Mouse (Mus musculus) hindbrain, postnatal 0 days (tissue): ENCODE measurements around the gene Adam12. TPM values are rescaled to one million over a fixed set of nuclear protein-coding genes. Genes with fewer than 3 reads are reported as not detected.
"Not testable (repeated sequence)": the region's sequence is repeated elsewhere in the genome, so short reads cannot be mapped to it uniquely, and the experiment has no call there.

Experiments used
- ATAC-seq: fragments of 200-750 bp; cut with Nextera tagmentation; 2 replicates; pipeline ENCODE4 v1.8.0; 2017; ENCODE audit warnings: mild to moderate bottlenecking, moderate TSS enrichment, moderate library complexity
- DNase-seq: peaks from one replicate; pipeline ENCODE4 v3.0.0-alpha.2; 2015; ENCODE audit warnings: low spot score
- H3K27ac ChIP-seq: fragments of 300-500 bp; sonication (generic); 2 replicates; pipeline ENCODE4 v1.5.1; 2014; ENCODE audit warnings: mild to moderate bottlenecking
- H3K27me3 ChIP-seq: fragments of 300-500 bp; sonication (generic); 2 replicates; pipeline ENCODE4 v1.6.1; 2014; ENCODE audit warnings: low read length, mixed read lengths; ENCODE audit not compliant: insufficient read depth
- H3K36me3 ChIP-seq: fragments of 300-500 bp; sonication (generic); 2 replicates; pipeline ENCODE4 v1.6.1; 2014; ENCODE audit warnings: low read length, mixed read lengths; ENCODE audit not compliant: insufficient read depth
- H3K4me1 ChIP-seq: fragments of 300-500 bp; sonication (generic); 2 replicates; pipeline ENCODE4 v1.6.1; 2014; ENCODE audit warnings: antibody characterized with exemption, low read length, mixed read lengths; ENCODE audit not compliant: insufficient read depth
- H3K4me2 ChIP-seq: fragments of 300-500 bp; sonication (generic); 2 replicates; pipeline ENCODE4 v1.6.1; 2014; ENCODE audit warnings: low read depth, mild to moderate bottlenecking, low read length, moderate library complexity, mixed read lengths
- H3K4me3 ChIP-seq: fragments of 300-500 bp; sonication (generic); 2 replicates; pipeline ENCODE4 v1.5.1; 2014; ENCODE audit warnings: low read length
- H3K9ac ChIP-seq: fragments of 300-500 bp; sonication (generic); replicated peaks from 2 replicates; pipeline ENCODE4 v1.6.1; 2014; ENCODE audit warnings: mild to moderate bottlenecking, low read length, moderate library complexity, mixed read lengths
- H3K9me3 ChIP-seq: fragments of 300-500 bp; sonication (generic); 2 replicates; pipeline ENCODE4 v1.6.1; 2016; ENCODE audit warnings: low read length, mixed read lengths
- CTCF ChIP-seq: IDR thresholded peaks from 2 replicates; pipeline ENCODE4 v1.5.1; 2016; ENCODE audit warnings: antibody characterized with exemption, control low read depth, low read depth
- WGBS: fragments of 180-500 bp; shearing (Covaris S2); extraction: QIAGEN DNeasy Blood & Tissue Kit; methylation state at CpG from one replicate; pipeline ENCODE4 v1.1.7; 2014; 5-methylcytosine and 5-hydroxymethylcytosine counted together
- polyA plus RNA-seq: library from polyadenylated mRNA; unstranded; fragments of >200 nt; fragmentation: Nextera tagmentation; extraction: Ambion mirVana; gene quantifications from 2 replicates; pipeline ENCODE4 v1.2.1, GENCODE M21; 2015
- total RNA-seq: library from RNA; depleted of rRNA; stranded (reverse); fragments of >200 nt; gene quantifications from 2 replicates; pipeline ENCODE4 v1.2.3, GENCODE M21; 2014

Gene Adam12
- total and polyA plus RNA-seq, 2 experiments from 2014 or later: 4.0 to 12.3 TPM

GRCm38 (mm10) chr7:133908966-133909365 lies 323.0 kb downstream of the Adam12 start:
- no peaks in the 10 kb centered on the region for H3K27me3 ChIP-seq
- no peaks in the 10 kb centered on the region for H3K4me1 ChIP-seq
- no peaks in the 10 kb centered on the region for H3K36me3 ChIP-seq
- no peaks in the 10 kb centered on the region for H3K9me3 ChIP-seq
- TF ChIP-seq CTCF: no peak
- no peak overlapping the region for H3K4me3 ChIP-seq
- ATAC-seq: no peak
- H3K4me2 ChIP-seq: no peak overlapping the region
- no peak overlapping the region for H3K27ac ChIP-seq
- no peak for DNase-seq
- no peak overlapping the region for H3K9ac ChIP-seq
- 91% methylated on average over 4 of the region's 4 CpGs for WGBS

- 90% methylated on average over 4 of the region's 4 CpGs for WGBS
- no peak for TF ChIP-seq CTCF
- DNase-seq (no peak), ATAC-seq (no peak)
- H3K27ac ChIP-seq: no peak overlapping the region
- H3K4me3 ChIP-seq: no peak overlapping the region
- H3K36me3 ChIP-seq: no peaks in the 10 kb centered on the region
- no peaks in the 10 kb centered on the region for H3K27me3 ChIP-seq
- H3K4me1 ChIP-seq: no peaks in the 10 kb centered on the region
- no peak overlapping the region for H3K4me2 ChIP-seq
- H3K9ac ChIP-seq: no peak overlapping the region
- H3K9me3 ChIP-seq: no peaks in the 10 kb centered on the region
Measured at GRCm38 (mm10) chr7:133899391-133899790, 332.6 kb downstream of the Adam12 start.

- no peak for TF ChIP-seq CTCF
- H3K36me3 ChIP-seq: no peaks in the 10 kb centered on the region
- no peak for DNase-seq
- H3K4me1 ChIP-seq: no peaks in the 10 kb centered on the region
- no peak overlapping the region for H3K4me2 ChIP-seq
- no peak overlapping the region for H3K9ac ChIP-seq
- H3K4me3 ChIP-seq: no peak overlapping the region
- no peak for ATAC-seq
- H3K9me3 ChIP-seq: no peaks in the 10 kb centered on the region
- H3K27ac ChIP-seq: no peak overlapping the region
- no peaks in the 10 kb centered on the region for H3K27me3 ChIP-seq
- 70% methylated on average over 4 of the region's 4 CpGs for whole genome bisulfite sequencing
Measured at GRCm38 (mm10) chr7:133891796-133892195, 340.1 kb downstream of the Adam12 start.

DNA sequence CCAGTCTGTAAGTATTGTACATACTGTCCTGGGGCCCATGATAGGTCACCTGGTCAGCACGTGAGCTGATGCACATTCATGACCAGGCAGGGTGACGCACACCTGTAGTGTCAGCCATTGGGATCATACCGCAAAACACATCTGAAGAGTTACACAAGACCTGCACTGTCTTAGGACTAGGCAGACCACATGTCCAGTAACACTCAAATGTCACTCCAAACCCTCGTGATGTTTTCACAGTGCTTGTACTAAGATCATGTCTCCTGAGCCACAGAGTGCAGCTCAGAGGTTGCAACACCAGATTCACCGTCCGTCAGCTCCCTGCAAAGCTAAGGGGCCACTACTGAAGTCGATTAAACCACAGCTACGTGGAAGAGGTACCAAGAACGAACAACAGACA lies 340.6 kb downstream of the Adam12 start:
- ATAC-seq (no peak), DNase-seq (no peak)
- H3K36me3 ChIP-seq: no peaks in the 10 kb centered on the region
- H3K9me3 ChIP-seq: no peaks in the 10 kb centered on the region
- no peak overlapping the region for H3K4me3 ChIP-seq
- WGBS: 91% methylated on average over 9 of the region's 9 CpGs
- no peak overlapping the region for H3K4me2 ChIP-seq
- no peaks in the 10 kb centered on the region for H3K4me1 ChIP-seq
- H3K27me3 ChIP-seq: no peaks in the 10 kb centered on the region
- TF ChIP-seq CTCF: no peak
- H3K9ac ChIP-seq: no peak overlapping the region
- no peak overlapping the region for H3K27ac ChIP-seq

GRCm38 (mm10) chr7:133889986-133890385 lies 342.0 kb downstream of the Adam12 start:
- Histone ChIP-seq H3K36me3 (no peaks in the 10 kb centered on the region), H3K9me3 (no peaks in the 10 kb centered on the region), H3K4me3 (no peak overlapping the region), H3K27me3 (no peaks in the 10 kb centered on the region), H3K4me1 (no peaks in the 10 kb centered on the region), H3K27ac (no peak overlapping the region), H3K9ac (no peak overlapping the region), H3K4me2 (no peak overlapping the region)
- no peak for TF ChIP-seq CTCF
- ATAC-seq (no peak), DNase-seq (no peak)
- WGBS: 91% methylated on average over 4 of the region's 4 CpGs

DNA sequence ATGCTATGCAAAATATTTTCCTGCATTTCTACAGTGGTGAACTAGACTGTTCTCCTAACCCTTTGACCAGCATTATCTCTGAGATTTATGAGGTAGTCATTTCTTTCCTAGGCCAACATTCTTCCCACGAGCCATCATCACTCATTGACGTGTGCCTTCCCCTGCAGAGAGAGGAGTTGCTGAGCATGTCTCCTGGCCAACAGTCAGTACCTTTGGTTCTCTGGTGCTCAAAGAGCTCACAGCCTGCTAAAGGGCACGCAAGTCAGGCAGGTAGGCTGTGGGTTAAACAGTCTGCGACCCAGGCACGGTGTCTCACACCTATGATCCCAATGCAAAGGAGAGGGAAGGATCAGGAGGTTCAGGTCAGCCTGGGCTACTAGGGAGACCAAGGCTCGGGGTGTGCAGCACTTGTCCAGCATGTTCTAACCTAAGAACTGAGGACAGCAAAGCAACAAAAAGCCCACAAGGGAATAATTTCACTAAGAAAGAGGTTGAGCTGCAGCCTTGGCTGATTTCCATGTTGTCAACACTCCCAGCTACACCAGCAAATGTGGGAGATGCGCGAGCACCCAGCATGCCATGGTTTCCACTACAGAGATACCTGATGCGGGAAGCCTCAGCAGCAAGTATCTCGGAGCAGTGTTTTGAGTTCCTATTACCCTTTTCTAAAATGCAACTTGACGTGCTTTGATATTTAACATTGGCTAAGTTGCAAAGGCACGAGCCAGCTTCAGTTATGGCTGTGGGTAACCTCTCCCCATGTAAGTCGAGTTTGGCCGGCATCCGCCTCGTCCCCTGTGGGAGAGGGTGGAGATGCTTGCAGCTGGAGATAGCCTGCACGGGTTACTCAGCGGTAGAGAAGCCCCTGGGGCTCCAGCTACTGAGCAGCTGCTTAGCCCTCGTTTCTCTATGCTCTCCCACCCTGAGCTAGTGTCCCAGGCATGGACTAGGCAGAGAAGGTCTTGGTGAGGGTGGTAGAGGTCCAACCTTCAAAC lies 342.7 kb downstream of the Adam12 start:
- Histone ChIP-seq H3K4me3 (no peak overlapping the region), H3K27ac (no peak overlapping the region), H3K4me2 (no peak overlapping the region), H3K27me3 (no peaks in the 10 kb centered on the region), H3K9me3 (no peaks in the 10 kb centered on the region), H3K9ac (no peak overlapping the region), H3K36me3 (no peaks in the 10 kb centered on the region), H3K4me1 (no peaks in the 10 kb centered on the region)
- TF ChIP-seq CTCF: no peak
- ATAC-seq (no peak), DNase-seq (no peak)
- 84% methylated on average over 19 of the region's 19 CpGs for WGBS

GRCm38 (mm10) chr7:133884759-133885431 lies 347.1 kb downstream of the Adam12 start:
- not testable (repeated sequence) for H3K4me1 ChIP-seq, H3K36me3 ChIP-seq, H3K27ac ChIP-seq, ATAC-seq, DNase-seq, H3K27me3 ChIP-seq, H3K4me3 ChIP-seq, H3K4me2 ChIP-seq, H3K9me3 ChIP-seq, H3K9ac ChIP-seq
- WGBS: 34% methylated on average over 5 of the region's 9 CpGs
